Mouse (Mus musculus) lung, embryonic 14.5 days (tissue): Measurements from ENCODE around the gene Plekhg5. TPM values are rescaled to one million over a fixed set of nuclear protein-coding genes. Genes with fewer than 3 reads are reported as not detected.

ENCODE experiments used
- ATAC-seq: fragments of 200-750 bp; cut with Nextera tagmentation; 2 replicates; pipeline ENCODE4 v1.8.0; 2017; ENCODE audit warnings: mild to moderate bottlenecking, moderate TSS enrichment, moderate library complexity; ENCODE audit not compliant: insufficient read depth
- DNase-seq: peaks from one replicate; pipeline ENCODE4 v3.0.0-alpha.2; 2015
- H3K27ac ChIP-seq: fragments of 300-500 bp; sonication (generic); 2 replicates; pipeline ENCODE4 v1.5.1; 2014; ENCODE audit warnings: low read depth, mild to moderate bottlenecking, moderate library complexity
- H3K27me3 ChIP-seq: fragments of 300-500 bp; sonication (generic); 2 replicates; pipeline ENCODE4 v1.6.1; 2014; ENCODE audit warnings: low read length, control low read depth; ENCODE audit not compliant: insufficient read depth
- H3K36me3 ChIP-seq: fragments of 300-500 bp; sonication (generic); 2 replicates; pipeline ENCODE4 v1.6.1; 2014; ENCODE audit warnings: control low read depth; ENCODE audit not compliant: insufficient read depth
- H3K4me1 ChIP-seq: fragments of 300-500 bp; sonication (generic); 2 replicates; pipeline ENCODE4 v1.6.1; 2014; ENCODE audit warnings: antibody characterized with exemption, control low read depth; ENCODE audit not compliant: insufficient read depth
- H3K4me2 ChIP-seq: fragments of 300-500 bp; sonication (generic); 2 replicates; pipeline ENCODE4 v1.6.1; 2014; ENCODE audit warnings: mild to moderate bottlenecking
- H3K4me3 ChIP-seq: fragments of 300-500 bp; sonication (generic); 2 replicates; pipeline ENCODE4 v1.5.1; 2014; ENCODE audit warnings: low read depth, low read length
- H3K9ac ChIP-seq: fragments of 300-500 bp; sonication (generic); 2 replicates; pipeline ENCODE4 v1.6.1; 2014
- H3K9me3 ChIP-seq: fragments of 300-500 bp; sonication (generic); 2 replicates; pipeline ENCODE4 v1.6.1; 2016; ENCODE audit warnings: low read depth, low read length, control low read depth
- CTCF ChIP-seq: IDR thresholded peaks from 2 replicates; pipeline ENCODE4 v1.5.1; 2016; ENCODE audit warnings: antibody characterized with exemption, low read depth
- WGBS: fragments of 180-500 bp; shearing (Covaris S2); extraction: QIAGEN DNeasy Blood & Tissue Kit; methylation state at CpG from one replicate; pipeline ENCODE4 v1.1.7; 2014; 5-methylcytosine and 5-hydroxymethylcytosine counted together
- polyA plus RNA-seq: library from polyadenylated mRNA; unstranded; fragments of >200 nt; fragmentation: Nextera tagmentation; extraction: Ambion mirVana; gene quantifications from 2 replicates; pipeline ENCODE4 v1.2.1, GENCODE M21; 2014

The Plekhg5 gene
- polyA plus RNA-seq, 1 experiment from 2014 or later, result 18.5 TPM

DNA sequence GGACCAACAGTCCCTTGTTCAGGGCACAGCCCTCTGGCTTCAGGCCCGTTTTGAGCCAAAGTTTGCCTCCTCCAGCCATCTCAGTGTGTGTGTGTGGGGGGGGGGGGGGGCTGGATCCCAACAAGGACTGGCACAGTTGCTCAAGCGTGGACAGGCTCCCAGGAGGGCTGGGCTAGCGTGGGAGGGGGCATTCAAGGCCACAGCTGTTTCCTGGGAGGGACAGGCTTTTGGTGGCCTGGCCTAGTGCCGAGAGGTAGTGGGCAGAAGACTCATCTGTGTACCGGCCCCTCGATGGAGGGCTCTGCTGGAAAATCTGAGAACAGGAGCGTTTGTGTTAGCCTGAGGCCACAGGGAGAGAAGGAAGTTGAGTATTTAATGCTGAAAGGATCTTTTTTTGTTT lies 7.6 kb downstream of the Plekhg5 start:
- DNase-seq, result no peak

DNA sequence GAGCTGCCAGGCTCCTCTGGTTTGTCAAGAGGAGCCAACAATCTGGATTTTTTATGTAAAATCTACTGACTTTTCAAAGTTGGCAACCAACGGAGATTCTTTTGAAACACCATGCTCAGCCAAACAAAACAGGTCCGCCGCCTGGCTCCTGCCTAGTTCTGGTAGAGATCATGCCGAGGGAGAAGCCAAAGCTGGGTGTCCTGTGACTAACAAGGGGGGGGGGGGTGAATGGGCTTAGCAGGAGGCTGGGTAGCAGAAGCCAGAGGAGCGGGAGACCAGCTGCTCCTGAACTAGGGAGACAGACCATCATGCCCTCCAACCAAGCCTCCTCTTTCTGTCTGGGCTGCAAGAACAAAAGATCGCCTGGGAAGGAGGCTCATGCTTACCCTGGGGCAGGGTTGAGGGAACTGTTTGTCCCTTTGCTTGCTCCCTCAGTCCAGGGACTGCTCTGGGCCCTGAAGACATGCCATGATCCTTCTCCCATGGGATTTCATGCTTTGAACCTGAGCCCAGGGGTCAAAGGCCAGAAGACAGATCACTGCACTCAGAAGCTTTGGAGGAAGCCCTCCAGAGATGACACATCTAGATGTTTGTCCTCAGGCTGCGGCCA lies 11.4 kb downstream of the Plekhg5 start:
- Histone ChIP-seq H3K27me3 (no peaks in the 10 kb centered on the region), H3K4me2 (no peak overlapping the region), H3K9me3 (no peaks in the 10 kb centered on the region), H3K36me3 (no peaks in the 10 kb centered on the region), H3K9ac (no peak overlapping the region), H3K27ac (no peak overlapping the region), H3K4me1 (peaks cover 12% of the 10 kb centered on the region; the same call in 1 of the 2 replicates), H3K4me3 (no peak overlapping the region)
- WGBS, result 53% methylated on average over 7 of the region's 7 CpGs
- no peak for TF ChIP-seq CTCF
- ATAC-seq (no peak), DNase-seq (no peak)

More for the DNA sequence above, 7.6 kb downstream of the Plekhg5 start:
- Histone ChIP-seq H3K9me3 (no peaks in the 10 kb centered on the region), H3K27me3 (no peaks in the 10 kb centered on the region), H3K4me3 (no peak overlapping the region), H3K4me1 (no peaks in the 10 kb centered on the region), H3K36me3 (no peaks in the 10 kb centered on the region), H3K9ac (no peak overlapping the region), H3K27ac (no peak overlapping the region), H3K4me2 (no peak overlapping the region)
- ATAC-seq, result no peak
- 52% methylated on average over 7 of the region's 7 CpGs for WGBS
- no peak for TF ChIP-seq CTCF

DNA sequence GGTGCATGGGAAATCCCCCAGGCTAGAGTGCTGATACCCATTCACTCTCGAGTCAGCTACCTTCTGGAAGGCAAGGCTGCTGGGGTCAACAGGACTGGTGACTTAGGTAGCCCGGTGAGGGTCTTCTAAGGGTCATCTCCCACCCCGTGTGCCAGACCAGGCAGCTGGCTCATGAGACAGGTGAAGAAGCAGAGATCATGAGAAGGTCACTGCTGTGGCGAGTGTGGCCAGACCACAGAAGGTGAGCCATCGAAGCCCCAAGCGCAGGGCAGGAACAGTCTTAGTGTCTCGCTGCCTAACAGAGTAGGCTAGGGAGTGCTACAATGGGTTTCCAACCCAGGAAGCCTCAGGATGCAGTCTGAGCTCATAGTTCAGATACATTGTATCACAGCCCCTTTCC lies 12.3 kb downstream of the Plekhg5 start:
- Histone ChIP-seq H3K4me2 (no peak overlapping the region), H3K9me3 (no peaks in the 10 kb centered on the region), H3K9ac (no peak overlapping the region), H3K4me1 (peaks cover 12% of the 10 kb centered on the region; the same call in 1 of the 2 replicates), H3K27me3 (no peaks in the 10 kb centered on the region), H3K36me3 (0 out of 2 replicates have a peak, but pooled peaks cover under 1% of the 10 kb centered on the region), H3K27ac (no peak overlapping the region), H3K4me3 (no peak overlapping the region)
- no peak for TF ChIP-seq CTCF
- no peak for ATAC-seq
- 74% methylated on average over 7 of the region's 7 CpGs for WGBS
- no peak for DNase-seq

DNA sequence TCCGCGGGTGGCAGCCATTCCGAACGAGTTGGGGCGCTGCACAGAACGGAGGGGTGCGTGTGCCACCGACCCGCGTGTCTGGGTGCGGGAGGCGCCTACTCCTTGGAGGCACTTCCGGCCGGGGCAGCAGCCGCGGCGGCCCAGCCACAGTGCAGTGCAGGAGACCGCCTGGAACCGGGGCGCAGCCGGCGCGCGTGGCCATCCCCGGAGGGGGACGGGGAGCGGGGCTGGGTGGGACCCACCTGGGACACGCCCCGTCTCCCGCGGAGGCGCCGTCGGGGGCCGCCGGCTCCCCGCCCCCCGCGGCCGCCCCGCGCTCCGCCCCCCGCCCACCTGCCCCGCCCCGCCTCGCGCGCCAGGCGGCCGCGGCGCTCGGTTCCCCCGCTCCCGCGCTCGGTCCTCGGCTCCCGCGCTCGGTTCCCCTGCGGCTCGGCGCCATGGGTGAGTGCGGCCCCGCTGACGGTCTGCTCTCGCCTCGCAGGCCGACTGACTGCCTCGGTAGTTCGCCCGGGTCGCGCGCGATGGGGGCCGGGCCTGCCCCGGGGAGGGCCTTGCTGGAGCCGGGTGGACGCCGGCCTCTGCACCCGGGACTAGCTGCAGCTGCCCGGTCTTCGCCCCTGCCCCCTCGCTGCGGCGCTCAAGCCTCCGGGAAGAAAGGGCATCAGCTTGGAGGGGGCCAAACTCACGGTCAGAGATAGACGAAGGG lies 14.4 kb downstream of the Plekhg5 start:
- H3K27ac ChIP-seq, result peak overlapping the region; percentile 42; the same call in 1 of the 2 replicates
- H3K4me1 ChIP-seq, result peaks cover 12% of the 10 kb centered on the region; the same call in 1 of the 2 replicates
- peak overlapping the region; percentile 80 for H3K4me2 ChIP-seq
- no peaks in the 10 kb centered on the region for H3K27me3 ChIP-seq
- 0 out of 2 replicates have a peak, but pooled peaks cover 4% of the 10 kb centered on the region for H3K36me3 ChIP-seq
- WGBS, result under 1% methylated on average over 59 of the region's 92 CpGs
- TF ChIP-seq CTCF, result no peak
- peak overlapping the region; percentile 75 for H3K9ac ChIP-seq
- no peaks in the 10 kb centered on the region for H3K9me3 ChIP-seq
- DNase-seq, result peak; percentile 71
- peak; percentile 88 for ATAC-seq
- peak overlapping the region; percentile 81 for H3K4me3 ChIP-seq

DNA sequence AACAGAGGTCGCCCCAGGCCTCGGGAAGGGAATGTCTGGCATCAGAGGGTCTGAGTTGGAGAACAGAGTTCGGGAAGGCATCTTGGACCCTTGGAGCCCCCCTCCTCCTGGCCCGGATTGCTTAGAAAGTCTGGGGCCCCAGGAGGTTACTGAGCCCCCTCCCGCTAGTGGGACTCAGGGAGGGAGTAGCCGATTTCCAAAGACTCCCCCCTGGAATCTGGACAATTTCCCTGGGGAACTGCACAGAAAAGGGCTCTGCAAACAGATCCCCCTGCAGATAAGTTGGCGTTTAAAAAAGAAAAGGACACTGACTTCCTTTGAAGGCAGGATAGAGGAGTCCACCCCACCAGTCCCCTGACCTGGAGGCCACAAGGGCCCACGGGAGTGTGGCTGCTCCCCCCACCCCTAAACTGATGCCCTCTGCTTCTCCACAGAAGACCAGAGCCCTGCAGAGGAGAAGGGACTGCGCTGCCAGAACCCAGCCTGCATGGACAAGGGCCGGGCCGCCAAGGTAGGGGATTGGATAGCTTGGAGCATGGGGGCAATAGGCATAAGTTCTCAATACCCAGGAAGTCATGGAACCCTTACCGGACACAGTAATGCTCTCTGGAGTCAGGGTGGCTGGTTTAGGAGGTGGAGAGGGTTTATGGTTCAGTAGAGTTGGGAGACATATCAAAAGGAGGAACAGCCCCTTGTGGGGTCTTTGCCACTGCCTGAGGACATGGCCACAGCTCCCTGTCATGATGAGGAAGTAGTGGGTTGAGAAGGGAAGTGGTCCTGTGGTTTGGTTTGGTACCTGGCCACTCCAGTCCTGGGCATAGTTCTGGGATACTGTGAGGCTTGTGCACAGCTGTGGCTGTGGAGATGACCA lies 15.1 kb downstream of the Plekhg5 start:
- Histone ChIP-seq H3K36me3 (0 out of 2 replicates have a peak, but pooled peaks cover 4% of the 10 kb centered on the region), H3K27me3 (no peaks in the 10 kb centered on the region), H3K9me3 (no peaks in the 10 kb centered on the region), H3K27ac (0 out of 2 replicates have a peak overlapping the region, but pooled peaks have one; percentile 42), H3K4me2 (peak overlapping the region; percentile 80), H3K9ac (peak overlapping the region; percentile 75), H3K4me1 (peaks cover 12% of the 10 kb centered on the region; the same call in 1 of the 2 replicates), H3K4me3 (peak overlapping the region; percentile 81)
- ATAC-seq (peak; percentile 19), DNase-seq (no peak)
- 5% methylated on average over 12 of the region's 12 CpGs for WGBS
- TF ChIP-seq CTCF, result no peak

DNA sequence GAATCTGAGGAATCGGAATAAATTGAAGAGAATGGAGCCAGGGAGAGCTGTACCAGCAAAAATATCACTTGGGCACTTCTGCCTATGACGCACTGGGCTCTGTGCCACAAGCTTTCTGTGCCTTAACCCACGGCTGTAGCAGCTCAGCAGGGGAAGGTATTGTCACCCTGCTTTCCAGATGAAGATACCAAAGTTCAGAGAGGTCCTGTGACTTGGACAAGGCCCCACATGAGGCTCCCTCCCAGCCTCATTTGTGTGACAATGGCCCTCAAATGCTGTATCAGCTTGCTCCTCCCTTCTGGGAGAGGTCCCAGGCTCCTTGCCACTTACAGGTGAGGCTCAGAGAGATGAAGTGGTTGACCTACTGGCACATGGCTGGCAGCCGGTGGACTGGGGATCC lies 15.8 kb downstream of the Plekhg5 start:
- Histone ChIP-seq H3K9ac (no peak overlapping the region; the same call in 1 of the 2 replicates), H3K4me1 (peaks cover 12% of the 10 kb centered on the region; the same call in 1 of the 2 replicates), H3K9me3 (no peaks in the 10 kb centered on the region), H3K36me3 (0 out of 2 replicates have a peak, but pooled peaks cover 4% of the 10 kb centered on the region), H3K27me3 (no peaks in the 10 kb centered on the region), H3K4me2 (peak overlapping the region; percentile 80), H3K27ac (no peak overlapping the region), H3K4me3 (peak overlapping the region; percentile 81; the same call in 1 of the 2 replicates)
- ATAC-seq, result no peak
- no peak for TF ChIP-seq CTCF
- no peak for DNase-seq
- 32% methylated on average over 4 of the region's 4 CpGs for WGBS
